ENCODE assay signal across 19 mouse cellular contexts in the genomic region with DNA sequence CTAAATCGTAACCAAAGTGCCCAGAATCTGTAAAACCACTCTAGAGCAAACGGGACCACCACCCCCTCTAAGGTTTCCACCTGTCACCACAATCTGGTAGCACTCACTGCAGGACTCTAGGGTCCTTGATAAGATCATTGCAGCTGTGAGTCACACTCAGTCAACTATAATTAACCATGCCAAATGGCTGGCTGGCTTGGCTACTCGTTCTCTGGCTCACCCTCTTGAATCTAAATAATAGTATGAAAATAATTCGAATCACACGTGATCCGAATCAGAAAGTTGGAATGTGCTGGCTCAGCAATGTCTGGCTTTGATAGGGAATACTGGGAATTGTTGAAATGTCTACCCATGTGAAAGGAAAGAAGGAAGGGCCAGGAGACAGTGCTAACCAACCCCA. TPM values are rescaled to one million over a fixed set of nuclear protein-coding genes. Genes with fewer than 3 reads are reported as not detected.
DNase-seq lines count a peak whose midpoint lies in the region; ATAC-seq and TF ChIP-seq lines count a peak whose summit lies in the region.
"Had no signal": no experiment of that assay in that cellular context is flagged by ENCODE, and none has a peak within 500 bp of the region (broad histone marks: within the 10 kb centered on the region; RNA-seq: fewer than 3 reads in every experiment).

No protein-coding gene starts in this region.

- ATAC-seq in hindbrain, postnatal 0 days = 0 out of 2 replicates have a peak, but pooled peaks have one; percentile 47
- no peak for ATAC-seq in hindbrain, embryonic 13.5 days (ENCODE audit: low FRiP score)
- ATAC-seq: forebrain, embryonic 15.5 days; lung, postnatal 0 days; midbrain, embryonic 16.5 days had no signal

- H3K4me2 ChIP-seq in hindbrain, postnatal 0 days (ENCODE audit: low read depth, low read length) = no peak overlapping the region
- H3K4me2 ChIP-seq in hindbrain, embryonic 13.5 days = no peak overlapping the region
- H3K4me2 ChIP-seq: forebrain, embryonic 15.5 days; liver, embryonic 13.5 days; neural tube, embryonic 12.5 days had no signal

- no peaks in the 10 kb centered on the region for H3K36me3 ChIP-seq in hindbrain, postnatal 0 days (ENCODE audit: insufficient read depth, low read length)
- no peaks in the 10 kb centered on the region for H3K36me3 ChIP-seq in hindbrain, embryonic 13.5 days
- H3K36me3 ChIP-seq: forebrain, embryonic 15.5 days; liver, embryonic 13.5 days; neural tube, embryonic 12.5 days had no signal

- no peaks in the 10 kb centered on the region for H3K27me3 ChIP-seq in hindbrain, postnatal 0 days (ENCODE audit: insufficient read depth, low read length)
- no peaks in the 10 kb centered on the region for H3K27me3 ChIP-seq in hindbrain, embryonic 13.5 days
- H3K27me3 ChIP-seq: forebrain, embryonic 15.5 days; liver, embryonic 13.5 days; neural tube, embryonic 12.5 days had no signal

- peak; percentile 33 for DNase-seq in hindbrain, postnatal 0 days (ENCODE audit: low spot score)
- DNase-seq in NIH3T3 (ENCODE audit: low read depth) = peak; percentile 59
- DNase-seq in fibroblast of lung, adult 2 months (ENCODE audit: low read depth) = peak; percentile 18
- DNase-seq in heart, postnatal 10 days = peak; percentile 58 to 59
- DNase-seq in thymus, postnatal 14 days = no peak
- no peak for DNase-seq in yolk sac, embryonic 10.5 days (ENCODE audit: low spot score)
- DNase-seq: kidney, adult 8-10 months; kidney, postnatal 36 days; left cerebral cortex, postnatal 4 days; liver, embryonic 13.5 days; thymus, adult 2 months had no signal

- TF ChIP-seq CTCF in hindbrain, postnatal 0 days (IDR thresholded peaks at IDR 0.05; ENCODE audit: low read depth) = no peak

- intact Hi-C loops in heart, postnatal 10 days (cut with DNase I) = no loop called here

- no peak overlapping the region for H3K27ac ChIP-seq in hindbrain, postnatal 0 days
- no peak overlapping the region for H3K27ac ChIP-seq in hindbrain, embryonic 13.5 days
- H3K27ac ChIP-seq: forebrain, embryonic 15.5 days; liver, embryonic 13.5 days; neural tube, embryonic 12.5 days had no signal

- H3K9me3 ChIP-seq in hindbrain, postnatal 0 days (ENCODE audit: low read length) = no peaks in the 10 kb centered on the region
- no peaks in the 10 kb centered on the region for H3K9me3 ChIP-seq in hindbrain, embryonic 13.5 days
- H3K9me3 ChIP-seq: forebrain, embryonic 15.5 days; liver, embryonic 13.5 days; neural tube, embryonic 12.5 days had no signal

- WGBS in hindbrain, postnatal 0 days = 51% methylated on average over 6 of the region's 6 CpGs
- 75% methylated on average over 6 of the region's 6 CpGs for WGBS in hindbrain, embryonic 13.5 days

- H3K4me3 ChIP-seq in hindbrain, postnatal 0 days (ENCODE audit: low read length) = no peak overlapping the region
- H3K4me3 ChIP-seq in hindbrain, embryonic 13.5 days = no peak overlapping the region
- H3K4me3 ChIP-seq: forebrain, embryonic 15.5 days; liver, embryonic 13.5 days; neural tube, embryonic 12.5 days had no signal

- H3K9ac ChIP-seq in hindbrain, postnatal 0 days (replicated peaks; ENCODE audit: low read length) = no peak overlapping the region
- H3K9ac ChIP-seq in hindbrain, embryonic 13.5 days = no peak overlapping the region
- H3K9ac ChIP-seq: forebrain, embryonic 15.5 days; liver, embryonic 13.5 days; neural tube, embryonic 12.5 days had no signal

- H3K4me1 ChIP-seq in hindbrain, postnatal 0 days (ENCODE audit: insufficient read depth, low read length) = 0 out of 2 replicates have a peak, but pooled peaks cover 3% of the 10 kb centered on the region
- peaks cover 10% of the 10 kb centered on the region for H3K4me1 ChIP-seq in hindbrain, embryonic 13.5 days (replicated peaks)
- H3K4me1 ChIP-seq: liver, embryonic 13.5 days had no signal

RNA-seq across cellular contexts. Expression of a gene that starts 48.5 kb away (rescaled TPM):
- not detected in 2 replicates for total RNA-seq in hindbrain, postnatal 0 days (2014; rRNA removed)
- polyA plus RNA-seq in hindbrain, postnatal 0 days (2015; fragmentation: Nextera tagmentation; extraction: Ambion mirVana) = 0.14 and 0.30 TPM in 2 replicates
- polyA plus RNA-seq in hindbrain, embryonic 13.5 days (2015; fragmentation: Nextera tagmentation; extraction: Ambion mirVana) = 0.25 and 0.35 TPM in 2 replicates
- total RNA-seq in heart, postnatal 10 days (2021) = not detected
- total RNA-seq: common myeloid progenitor, adult 5-6 weeks; heart, postnatal 14 days; left cerebral cortex, postnatal 4 days; megakaryocyte, adult 5-6 weeks had no signal
- polyA plus RNA-seq: liver, embryonic 13.5 days; thymus, adult 2 months had no signal

Comparison
In these comparisons a context has a peak if more than half of its experiments do, and no peak if none do; other contexts are left out.
1. DNase-seq: peak in hindbrain, postnatal 0 days (single experiment), NIH3T3 (single experiment), fibroblast of lung, adult 2 months (single experiment) and heart, postnatal 10 days (2 of 2); none in thymus, postnatal 14 days (single experiment) and yolk sac, embryonic 10.5 days (single experiment).